Mouse (Mus musculus) hindlimb bud, embryonic 11.5 days (tissue): Measurements from ENCODE around the gene Dpy19l3.

ENCODE experiments used
- DNase-seq: peaks from one replicate; pipeline ENCODE4 v3.0.0-alpha.2; 2012; ENCODE audit warnings: low read depth, low spot score; ENCODE audit errors: extremely low spot score

Dpy19l3 gene

GRCm38 (mm10) chr7:35692641-35693040 lies 61.6 kb downstream of the Dpy19l3 start:
- DNase-seq: no peak

GRCm38 (mm10) chr7:35692117-35692516 lies 62.1 kb downstream of the Dpy19l3 start:
- no peak for DNase-seq

- DNase-seq: no peak
Observed at GRCm38 (mm10) chr7:35688781-35689349, 65.4 kb downstream of the Dpy19l3 start.

GRCm38 (mm10) chr7:35688276-35688675 lies 66.0 kb downstream of the Dpy19l3 start:
- DNase-seq: no peak

- no peak for DNase-seq
Observed at GRCm38 (mm10) chr7:35687229-35687628, 67.0 kb downstream of the Dpy19l3 start.

GRCm38 (mm10) chr7:35686756-35687155 lies 67.5 kb downstream of the Dpy19l3 start:
- peak; percentile 26 for DNase-seq

- DNase-seq: no peak
Observed at GRCm38 (mm10) chr7:35686216-35686615, 68.0 kb downstream of the Dpy19l3 start.

- no peak for DNase-seq
Observed at GRCm38 (mm10) chr7:35683409-35684122, 70.7 kb downstream of the Dpy19l3 start.

GRCm38 (mm10) chr7:35681559-35681958 lies 72.7 kb downstream of the Dpy19l3 start:
- no peak for DNase-seq

GRCm38 (mm10) chr7:35678976-35679375 lies 75.3 kb downstream of the Dpy19l3 start:
- no peak for DNase-seq

GRCm38 (mm10) chr7:35668066-35669041 lies 85.9 kb downstream of the Dpy19l3 start:
- DNase-seq: no peak

- no peak for DNase-seq
Observed at GRCm38 (mm10) chr7:35663790-35664376, 90.4 kb downstream of the Dpy19l3 start.

- no peak for DNase-seq
Observed at GRCm38 (mm10) chr7:35659173-35659572, 95.1 kb downstream of the Dpy19l3 start.

- no peak for DNase-seq
Observed at GRCm38 (mm10) chr7:35657829-35658228, 96.4 kb downstream of the Dpy19l3 start.

- DNase-seq: no peak
Observed at GRCm38 (mm10) chr7:35651583-35652270, 102.5 kb downstream of the Dpy19l3 start.

GRCm38 (mm10) chr7:35650716-35651410 lies 103.4 kb downstream of the Dpy19l3 start:
- DNase-seq: no peak

- no peak for DNase-seq
Observed at GRCm38 (mm10) chr7:35649071-35649470, 105.2 kb downstream of the Dpy19l3 start.

GRCm38 (mm10) chr7:35648239-35649069 lies 105.8 kb downstream of the Dpy19l3 start:
- no peak for DNase-seq

- peak; percentile 90 for DNase-seq
Observed at GRCm38 (mm10) chr7:35647101-35647698, 107.1 kb downstream of the Dpy19l3 start, which contains the start of gene Pdcd5. Gene Pdcd5 (minus strand): TSS chr7:35647521.
